Mouse (Mus musculus): ENCODE measurements around the gene Vezt. TPM values are rescaled to one million over a fixed set of nuclear protein-coding genes. Genes with fewer than 3 reads are reported as not detected.

Gene Vezt
- 10 to 100 TPM; 38.1 to 40.4 TPM for total RNA-seq (2021)

DNA sequence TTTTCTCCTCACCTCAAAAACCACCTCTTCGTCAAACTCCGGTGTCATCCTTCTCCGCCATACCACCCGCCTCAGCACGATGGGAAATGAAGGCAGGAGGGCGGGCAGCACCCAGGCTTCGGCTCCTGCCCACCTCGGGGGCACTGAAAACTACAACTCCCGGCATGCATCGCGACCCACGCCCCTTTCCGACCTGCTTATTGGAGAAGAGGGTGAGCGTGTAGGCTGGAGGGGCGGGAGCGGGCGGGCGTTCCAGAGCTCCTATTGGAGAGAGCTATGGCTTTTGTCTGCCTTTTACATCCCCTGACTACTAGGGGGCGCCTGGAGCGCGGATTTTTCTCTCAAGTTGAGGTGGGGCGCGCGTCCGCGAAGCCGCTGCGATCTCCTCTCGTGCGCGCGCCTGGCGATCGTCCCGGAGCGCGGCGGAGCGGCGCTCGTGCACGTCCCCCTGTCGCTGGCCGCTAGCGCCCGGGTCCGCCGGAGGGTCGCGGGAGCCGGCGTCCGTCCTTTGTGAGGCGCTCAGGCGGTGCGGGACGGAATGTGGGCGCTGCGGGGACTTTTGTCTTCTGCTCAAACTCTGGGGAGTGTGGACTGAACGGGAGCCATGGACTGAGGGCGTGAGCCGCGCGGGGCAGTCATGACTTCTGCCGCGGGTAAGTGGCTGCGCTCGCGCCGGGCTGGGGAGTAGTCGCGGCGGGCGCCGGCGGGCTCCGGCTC, at the start of gene Vezt, which contains the start of gene Fgd6:
Vezt (minus strand) TSS at position 160 of the 717 bp plus-strand sequence.
Fgd6 (plus strand) TSS at position 344 of the 717 bp plus-strand sequence.
- peak; percentile 98 for DNase-seq (ENCODE audit: low spot score)
- intact Hi-C loops (cut with DNase I): loop anchor here (1.0 kb wide), 1 partner anchor 80 kb away; no protein-coding TSS in a partner anchor

DNA sequence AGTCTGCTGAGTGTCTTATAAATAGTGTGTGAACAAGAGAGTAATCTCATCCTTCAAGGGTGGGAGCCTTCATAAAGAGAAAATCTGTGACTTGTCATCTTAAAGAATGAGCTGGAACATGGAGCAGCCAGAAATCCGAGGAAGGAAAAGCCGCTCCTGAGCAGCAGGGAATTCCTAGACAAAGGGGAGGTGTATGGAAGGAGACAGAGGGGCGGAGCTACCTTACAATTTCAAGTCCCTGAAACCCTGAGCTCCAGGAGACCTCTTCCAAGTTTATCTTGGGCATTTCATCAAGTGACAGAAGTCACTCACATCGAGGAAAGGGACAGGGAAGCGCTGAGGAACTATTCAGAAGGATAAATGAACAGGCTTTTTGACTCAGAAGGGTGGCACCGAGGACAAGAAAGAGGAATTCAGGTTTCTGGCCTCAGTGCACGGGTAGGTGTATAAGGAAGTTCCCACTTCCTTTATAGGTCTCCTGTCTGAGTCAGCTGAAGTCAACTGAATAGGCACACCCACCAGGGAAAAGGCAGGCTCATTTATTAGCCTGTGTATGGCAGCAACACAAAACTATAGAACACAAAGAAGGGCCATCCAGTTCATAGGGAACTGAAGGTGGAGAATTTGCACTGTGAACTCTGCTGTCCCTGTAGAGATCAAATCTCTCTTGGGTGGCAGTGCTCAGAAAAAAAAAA, 46.6 kb upstream of the Vezt start:
- no peak for DNase-seq (ENCODE audit: low spot score)
- intact Hi-C loops (cut with DNase I): loop anchor here (5.0 kb wide), 1 partner anchor 40 kb away; no protein-coding TSS in a partner anchor

DNA sequence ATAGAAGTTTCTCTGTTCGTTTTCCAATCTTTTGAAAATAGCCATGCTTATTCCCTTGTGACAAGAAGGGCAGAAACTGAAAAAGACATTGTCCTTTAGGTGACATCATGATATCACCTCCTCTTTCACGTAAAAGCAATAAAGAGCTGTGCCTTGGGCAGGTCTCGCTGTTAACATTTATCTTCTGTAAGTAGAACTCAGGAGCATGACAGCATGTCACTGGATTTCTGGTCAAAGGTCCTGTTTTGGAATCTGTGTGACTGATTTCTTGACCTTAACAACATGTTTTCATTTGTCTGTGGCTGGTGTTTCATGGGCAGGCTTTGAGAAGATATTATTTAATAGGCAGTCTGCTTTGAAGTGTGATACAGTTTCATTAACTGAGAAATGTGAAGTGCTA, 45.1 kb upstream of the Vezt start:
- intact Hi-C loops (cut with DNase I): loop anchor here (5.0 kb wide), 1 partner anchor 38 kb away; no protein-coding TSS in a partner anchor

DNA sequence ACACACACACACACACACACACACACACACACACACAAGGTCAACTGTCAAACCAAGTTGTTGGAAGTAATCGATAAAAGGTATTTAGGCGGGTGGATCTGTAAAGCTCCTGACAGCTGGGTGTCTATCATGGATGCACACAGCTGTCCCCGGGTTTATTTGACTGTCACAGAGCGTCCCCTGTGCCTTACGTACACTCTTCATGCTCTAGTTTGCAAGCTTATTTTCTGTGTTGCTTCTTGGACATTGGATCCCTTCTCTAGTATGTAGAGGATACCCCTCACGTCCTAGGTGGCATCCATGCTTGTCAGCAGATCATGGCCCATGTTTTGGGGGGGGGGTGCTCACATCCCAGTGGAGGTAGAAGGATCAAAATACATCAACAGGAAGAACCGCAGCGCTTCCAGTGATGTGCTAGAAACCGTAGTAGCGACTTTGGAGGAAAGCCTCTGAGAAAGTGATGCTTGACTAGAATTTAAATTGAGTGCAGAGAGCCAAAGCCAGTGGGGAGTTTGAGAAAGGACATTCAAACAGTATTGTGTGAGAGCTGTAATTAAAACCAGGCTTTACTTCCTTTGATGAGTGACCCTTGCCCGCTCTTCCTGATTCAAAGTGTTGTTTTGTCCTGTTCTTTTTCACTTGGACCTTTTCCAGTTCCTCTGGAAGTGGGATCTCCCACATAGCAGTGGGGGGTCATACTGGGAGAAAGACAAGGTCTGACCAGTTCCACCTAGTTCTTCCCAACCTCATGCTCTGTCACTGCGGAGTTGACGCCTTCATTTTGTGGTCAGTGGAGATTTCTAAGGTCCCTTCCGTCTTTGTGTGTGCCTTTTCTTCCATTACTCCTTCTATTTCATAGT, 41.6 kb upstream of the Vezt start:
- DNase-seq (ENCODE audit: low spot score): no peak
- intact Hi-C loops (cut with DNase I): no loop called here

More for the DNA sequence above, 45.1 kb upstream of the Vezt start:
- DNase-seq (ENCODE audit: low spot score): no peak

DNA sequence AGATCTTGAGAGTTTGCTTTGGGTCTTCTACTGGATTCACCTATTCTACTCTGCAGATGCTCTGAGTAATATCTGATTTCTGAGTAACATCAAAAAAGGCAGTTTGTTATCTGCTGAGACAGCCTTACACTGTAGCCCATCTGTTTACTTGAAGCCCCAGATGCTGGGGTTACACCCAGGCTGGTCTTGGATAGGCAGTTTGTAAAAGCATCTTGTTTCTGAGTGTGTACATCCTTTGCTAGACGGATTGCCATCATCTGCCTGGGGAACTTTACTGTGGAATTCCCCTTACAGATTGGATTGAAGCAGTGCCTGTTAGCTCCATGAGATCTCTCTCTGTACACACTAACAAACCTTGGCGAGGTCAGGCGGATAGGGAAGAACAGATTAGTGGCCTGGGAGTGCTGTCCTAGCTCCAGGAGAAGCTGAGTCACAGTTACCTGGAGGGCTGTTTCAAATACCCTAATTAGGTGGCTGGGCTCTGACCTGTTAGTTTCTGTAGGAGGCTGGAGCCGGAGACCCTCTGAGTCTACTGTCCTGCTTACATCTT, 37.4 kb upstream of the Vezt start:
- intact Hi-C loops (cut with DNase I): no loop called here
- no peak for DNase-seq (ENCODE audit: low spot score)

DNA sequence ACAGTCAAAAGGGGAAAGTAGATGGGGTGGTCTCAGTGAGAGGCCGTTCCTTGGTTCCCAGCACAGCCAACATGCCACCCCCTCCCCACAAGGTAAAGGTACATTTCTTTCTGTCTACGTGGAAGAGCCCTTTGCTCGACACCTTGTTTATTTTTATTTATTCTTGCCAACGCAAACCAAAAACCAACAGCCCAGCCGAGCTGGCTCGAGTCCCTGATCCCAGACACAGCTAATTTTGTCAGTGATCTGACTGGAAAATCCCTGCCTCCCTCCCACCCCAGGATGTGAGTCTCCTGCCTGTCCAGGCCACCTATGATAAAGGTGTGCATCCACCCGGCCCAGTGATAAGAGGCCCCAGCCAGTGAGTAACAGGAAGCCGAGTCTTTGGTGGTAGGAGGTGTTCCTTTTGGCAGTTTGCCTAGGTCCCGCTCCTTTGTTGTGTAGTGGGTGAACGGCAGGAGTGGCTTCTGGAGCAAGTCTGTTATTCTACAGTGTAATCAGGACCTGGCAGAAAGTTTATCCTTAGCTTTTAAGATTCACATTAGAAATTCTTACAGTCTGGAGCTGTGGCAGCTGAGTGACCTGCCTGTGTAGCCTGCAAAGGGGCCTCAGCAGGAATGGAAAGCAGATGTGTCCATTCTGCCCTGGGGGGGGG, 36.8 kb upstream of the Vezt start:
- peak; percentile 20 for DNase-seq (ENCODE audit: low spot score)
- intact Hi-C loops (cut with DNase I): no loop called here

DNA sequence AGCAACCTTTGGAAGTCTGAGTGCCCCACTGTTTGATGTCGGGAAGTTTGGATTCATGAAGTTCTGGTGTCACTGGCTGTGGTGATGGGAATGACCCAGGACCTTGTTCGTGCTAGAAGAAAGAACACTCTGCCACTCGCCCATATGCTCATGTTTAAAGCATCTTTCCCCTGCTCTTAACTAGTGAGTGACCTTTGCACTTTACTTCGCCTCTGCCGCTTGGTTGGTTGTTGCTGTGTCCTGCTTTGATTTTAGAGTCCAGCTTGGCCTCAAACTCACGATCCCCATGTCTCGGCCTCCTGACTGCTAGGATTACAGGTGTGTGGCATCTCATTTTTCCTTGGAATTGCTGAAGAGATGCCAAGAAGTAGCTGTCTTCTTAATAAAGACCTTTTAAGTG, 36.0 kb upstream of the Vezt start:
- intact Hi-C loops (cut with DNase I): no loop called here
- no peak for DNase-seq (ENCODE audit: low spot score)

DNA sequence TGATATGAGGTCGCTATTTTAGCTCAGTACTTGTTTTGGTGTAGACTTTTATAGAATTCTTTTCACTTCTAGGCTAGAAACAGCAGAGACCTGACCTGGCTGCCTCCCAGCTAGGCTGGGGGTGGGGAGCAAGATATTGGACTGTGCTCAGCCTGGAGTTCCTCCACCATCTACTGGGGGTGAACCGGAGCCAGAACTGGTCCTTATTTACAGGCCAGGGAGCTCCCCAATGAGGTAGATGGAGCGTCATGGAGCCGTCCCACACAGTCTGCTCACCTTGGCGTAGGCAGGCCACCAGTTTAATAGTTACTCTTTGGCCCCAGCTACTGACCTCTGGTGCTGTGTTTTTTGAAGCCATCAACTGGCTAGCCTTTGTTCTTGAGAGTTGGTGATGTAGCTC, 33.1 kb upstream of the Vezt start:
- intact Hi-C loops (cut with DNase I): no loop called here
- no peak for DNase-seq (ENCODE audit: low spot score)

DNA sequence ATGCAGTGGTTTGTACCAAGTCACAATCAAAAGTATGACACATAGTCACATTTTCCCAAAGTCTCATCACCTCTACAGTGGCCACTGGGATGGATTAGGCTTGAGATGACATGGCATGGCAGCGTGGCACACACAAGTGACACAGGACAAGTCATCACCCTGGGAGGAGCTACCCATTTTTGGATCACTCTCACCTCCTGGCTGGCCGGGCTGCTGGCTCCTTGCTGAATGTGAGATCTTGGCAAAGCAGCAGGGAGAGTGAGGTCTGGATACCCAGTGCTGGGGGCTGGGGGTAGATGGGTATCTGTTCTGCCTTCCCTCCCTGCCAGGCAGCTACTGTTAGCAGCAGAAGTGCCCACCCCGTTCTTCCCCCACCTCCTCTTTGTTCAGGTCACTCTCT, 31.3 kb upstream of the Vezt start:
- intact Hi-C loops (cut with DNase I): no loop called here
- no peak for DNase-seq (ENCODE audit: low spot score)

DNA sequence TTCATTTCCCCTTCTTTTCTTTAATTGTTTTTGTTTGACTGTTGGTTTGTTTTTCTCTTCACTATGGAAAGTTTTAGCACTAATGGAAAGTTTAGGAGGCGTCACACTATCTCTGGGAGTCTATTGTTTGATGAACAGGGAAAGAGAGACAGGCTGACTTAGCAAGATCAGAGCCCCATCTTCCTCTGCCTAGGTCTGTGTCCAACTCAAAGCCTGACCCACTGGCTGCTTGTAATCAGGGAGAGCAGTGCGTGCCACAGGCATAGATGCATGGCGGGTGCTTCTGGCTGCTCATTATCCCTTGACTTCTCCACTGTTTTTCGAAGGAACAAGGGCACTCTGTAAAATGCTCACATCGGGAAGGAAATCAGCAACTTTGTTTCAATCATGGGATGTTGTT, 26.7 kb upstream of the Vezt start:
- no peak for DNase-seq (ENCODE audit: low spot score)
- intact Hi-C loops (cut with DNase I): no loop called here

DNA sequence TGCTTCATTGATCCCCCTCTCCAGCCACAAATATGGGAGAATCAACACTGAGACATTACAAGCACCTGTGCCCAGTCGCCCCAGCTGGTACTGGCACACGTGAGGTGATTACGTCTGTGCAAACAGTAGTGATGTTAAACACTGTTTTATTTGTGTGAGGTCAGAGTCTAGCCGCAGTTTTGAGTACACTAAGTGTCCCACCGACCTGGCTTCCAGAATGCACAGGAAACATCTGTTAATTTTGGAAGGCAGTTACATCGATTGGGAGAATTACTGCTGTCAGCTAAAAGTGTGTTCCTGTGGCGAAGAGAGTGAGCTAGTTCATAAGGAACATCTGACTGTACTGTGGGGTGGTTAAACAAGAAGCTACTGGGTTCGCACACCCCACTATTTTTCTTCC, 24.6 kb upstream of the Vezt start:
- DNase-seq (ENCODE audit: low spot score): no peak
- intact Hi-C loops (cut with DNase I): no loop called here

DNA sequence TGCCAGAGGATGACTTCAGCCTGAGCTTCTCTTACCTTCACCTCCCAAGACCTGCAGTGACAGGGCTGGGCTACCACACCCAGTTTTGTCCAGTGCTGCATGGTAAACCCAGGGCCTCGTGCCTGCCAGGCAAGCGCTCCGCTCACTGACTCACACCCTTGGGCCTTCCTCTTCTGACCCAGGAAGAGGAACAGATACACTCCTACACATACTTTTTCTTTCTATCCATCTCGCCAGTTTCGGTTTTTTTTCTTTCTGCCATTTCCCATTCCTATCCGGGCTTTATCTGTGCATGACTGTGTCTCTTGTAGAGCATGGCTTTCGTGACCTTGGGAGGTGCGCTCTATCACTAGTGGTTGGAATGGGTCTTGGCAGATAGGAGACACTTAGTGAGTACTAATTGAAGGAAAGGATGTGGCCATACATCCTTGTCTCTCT, 24.0 kb upstream of the Vezt start:
- DNase-seq (ENCODE audit: low spot score): no peak
- intact Hi-C loops (cut with DNase I): no loop called here

DNA sequence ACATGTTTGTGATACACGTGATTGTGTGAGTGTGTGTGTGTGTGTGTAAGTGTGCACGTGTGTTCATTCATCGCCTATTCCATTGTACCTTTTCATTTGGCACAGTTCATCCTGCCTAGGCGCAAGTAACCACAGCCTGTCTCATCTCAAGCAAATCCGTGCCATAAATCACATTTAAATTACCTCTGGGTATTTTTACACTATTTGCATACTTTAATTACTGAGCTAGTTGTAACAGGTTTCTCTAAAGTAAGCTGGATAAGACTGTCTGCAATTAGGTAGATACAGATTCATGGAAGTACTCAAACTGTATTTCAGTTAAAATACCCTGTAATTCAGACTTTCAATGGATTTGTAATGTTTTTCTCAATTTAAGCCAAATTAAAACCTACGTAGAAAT, 20.9 kb upstream of the Vezt start:
- no peak for DNase-seq (ENCODE audit: low spot score)
- intact Hi-C loops (cut with DNase I): no loop called here

DNA sequence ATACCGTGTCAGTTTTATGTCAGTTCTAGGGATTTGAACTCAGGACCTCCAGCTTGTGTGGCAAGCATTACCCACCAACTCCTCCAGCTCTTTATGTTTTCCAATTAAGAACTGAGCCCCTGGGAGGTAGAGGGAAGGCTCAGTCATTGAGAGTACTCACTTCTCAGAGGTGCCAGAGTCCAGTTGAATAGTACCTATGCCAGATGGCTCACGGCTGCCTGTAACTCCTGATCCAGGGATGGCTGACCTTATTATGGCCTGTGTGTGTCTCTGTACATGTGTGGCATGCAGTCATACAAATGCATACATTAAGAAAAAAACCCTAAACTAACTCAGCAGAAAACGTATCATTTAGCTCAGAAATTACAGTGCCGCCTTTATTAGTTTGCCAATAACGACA, 15.1 kb upstream of the Vezt start:
- intact Hi-C loops (cut with DNase I): no loop called here
- DNase-seq (ENCODE audit: low spot score): no peak

DNA sequence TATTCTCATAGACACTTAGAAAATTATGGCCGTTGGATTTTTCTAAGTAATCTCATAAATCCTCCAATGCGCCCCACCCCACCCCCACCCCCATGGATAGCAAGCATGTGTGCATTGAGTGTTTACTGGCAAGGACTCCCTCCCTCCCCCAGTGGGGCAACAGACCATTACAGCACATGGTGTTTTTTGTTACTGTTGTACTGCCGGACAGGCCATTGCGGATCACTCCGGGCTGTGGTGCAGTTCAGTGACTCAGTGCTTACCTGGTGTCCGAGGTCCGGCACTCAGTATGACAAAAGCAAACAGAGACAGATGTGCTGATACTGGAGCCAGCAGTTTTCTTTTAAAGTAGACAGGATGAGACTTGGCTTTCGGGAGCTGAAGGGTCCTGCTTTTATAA, 13.5 kb upstream of the Vezt start:
- no peak for DNase-seq (ENCODE audit: low spot score)
- intact Hi-C loops (cut with DNase I): no loop called here

DNA sequence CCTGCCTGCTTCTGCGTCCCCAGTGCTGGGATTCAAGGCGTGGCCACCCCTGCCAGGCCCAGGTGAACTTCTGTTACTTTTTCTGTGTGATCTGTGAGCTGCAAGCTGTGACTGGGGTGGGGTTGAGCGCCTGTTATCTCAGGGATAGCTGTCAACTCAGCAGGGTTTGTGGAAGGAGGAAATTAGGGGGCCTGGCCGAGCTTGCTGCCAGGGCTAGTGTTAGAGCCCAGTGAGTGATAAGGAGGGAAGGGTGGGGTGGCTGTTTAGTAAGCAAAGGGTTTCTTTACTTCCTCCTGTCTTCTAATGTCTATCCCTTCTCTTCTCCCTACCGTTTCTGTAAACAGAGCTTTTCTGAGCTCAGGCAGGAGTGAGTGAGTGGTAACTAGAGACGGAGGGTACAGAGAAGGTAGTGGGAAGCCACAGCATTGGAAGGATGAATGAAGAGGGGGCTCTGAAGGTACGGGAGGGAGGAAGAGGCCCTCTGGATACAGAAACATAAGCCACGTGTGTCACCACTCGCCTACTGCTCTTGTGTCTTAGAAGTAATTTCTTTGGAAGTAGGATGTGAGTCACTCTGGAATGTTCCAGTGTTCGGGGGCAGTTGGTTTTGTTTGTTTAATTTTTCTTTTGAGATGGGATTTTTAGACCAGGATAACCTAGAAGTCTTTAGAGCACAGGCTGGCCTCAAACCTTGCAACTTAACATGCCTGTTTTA, 12.4 kb upstream of the Vezt start:
- no peak for DNase-seq (ENCODE audit: low spot score)
- intact Hi-C loops (cut with DNase I): no loop called here

DNA sequence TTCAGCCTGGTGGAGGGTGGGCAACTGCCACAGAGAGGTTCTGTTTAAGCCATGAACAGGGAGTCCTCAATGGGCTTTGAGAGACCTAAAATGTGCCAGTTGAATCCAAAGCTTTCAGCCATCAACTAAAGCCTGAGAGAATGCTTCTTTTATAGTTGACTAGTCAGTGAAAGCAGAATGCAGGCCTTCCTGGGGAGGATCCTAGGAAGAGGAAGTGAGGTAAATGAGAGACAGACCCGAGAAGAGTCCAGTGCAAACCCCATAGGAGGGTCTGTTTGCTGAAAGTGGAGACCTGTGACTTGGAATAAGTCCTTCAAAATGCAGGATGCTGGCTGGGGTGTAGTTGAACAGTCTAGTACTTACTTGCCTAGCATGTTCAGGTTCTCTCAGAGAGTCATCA, 11.4 kb upstream of the Vezt start:
- intact Hi-C loops (cut with DNase I): no loop called here
- no peak for DNase-seq (ENCODE audit: low spot score)

DNA sequence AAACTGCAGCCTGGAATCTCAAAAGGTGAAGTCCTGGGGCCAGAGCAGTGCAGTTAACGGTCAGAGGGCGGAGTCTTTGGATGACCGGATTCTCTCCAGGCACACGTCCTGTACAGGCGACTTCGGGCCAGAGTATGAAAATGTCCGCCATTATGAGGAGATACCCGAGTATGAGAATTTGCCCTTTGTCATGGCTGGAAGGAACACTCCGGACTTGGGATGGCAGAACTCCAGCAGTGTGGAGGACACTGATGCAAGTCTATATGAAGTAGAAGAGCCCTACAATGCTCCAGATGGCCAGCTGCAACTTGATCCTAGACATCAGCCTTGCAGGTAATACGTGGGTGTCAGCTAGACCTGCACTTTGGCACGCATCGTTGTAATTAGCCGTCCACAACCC, 9.7 kb upstream of the Vezt start:
- intact Hi-C loops (cut with DNase I): no loop called here

DNA sequence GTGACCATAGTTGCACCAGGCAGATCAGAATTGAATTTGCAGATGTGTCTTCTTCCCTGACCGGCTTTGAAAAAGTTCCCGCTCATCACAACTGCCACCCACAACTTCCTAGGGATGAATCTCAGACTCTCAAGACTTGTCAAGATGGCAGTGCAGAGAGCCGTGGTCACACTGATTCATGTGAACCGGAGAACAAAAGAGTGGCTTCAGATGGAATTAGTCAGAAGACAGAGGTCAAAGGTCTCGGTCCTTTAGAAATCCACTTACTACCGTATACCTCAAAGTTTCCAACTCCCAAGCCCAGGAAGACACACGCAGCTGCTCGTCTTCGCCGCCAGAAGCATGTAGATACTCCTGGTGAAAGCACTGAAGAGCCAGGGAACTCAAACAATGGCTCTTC, 8.3 kb upstream of the Vezt start:
- intact Hi-C loops (cut with DNase I): loop anchor here (5.0 kb wide), 1 partner anchor 38 kb away; no protein-coding TSS in a partner anchor
- no peak for DNase-seq (ENCODE audit: low spot score)

More for the DNA sequence above, 9.7 kb upstream of the Vezt start:
- no peak for DNase-seq (ENCODE audit: low spot score)
